Comparison of ENCODE assay signal across 8 mouse cellular contexts in the genomic region with DNA sequence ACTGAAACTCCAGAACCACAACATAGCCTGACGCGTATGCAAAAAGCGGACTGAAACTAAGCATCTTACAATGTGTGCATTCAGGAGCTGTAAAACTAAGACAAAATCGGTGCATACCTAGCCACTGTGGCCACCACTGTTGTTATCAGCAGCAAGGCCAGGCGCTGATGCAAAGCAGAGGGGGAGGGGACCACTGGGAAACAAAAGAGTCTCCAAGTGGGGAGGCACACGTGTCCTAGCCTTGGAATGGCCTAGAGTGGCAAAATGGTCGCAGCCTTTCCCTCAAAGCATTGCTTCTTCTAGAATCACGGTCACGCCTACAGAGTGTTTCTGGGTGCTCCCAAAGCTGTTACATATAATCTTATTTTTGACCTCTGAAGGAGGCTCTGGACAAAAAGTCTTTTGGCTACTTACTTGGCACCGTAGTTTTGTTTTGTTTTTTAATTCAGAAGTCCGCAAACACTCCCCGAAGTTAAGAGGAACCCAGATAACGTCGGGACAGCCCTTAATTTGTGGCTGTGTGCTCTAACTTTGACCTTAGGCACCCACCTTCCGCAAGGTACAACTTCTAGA. TPM values are rescaled to one million over a fixed set of nuclear protein-coding genes. Genes with fewer than 3 reads are reported as not detected.
DNase-seq lines count a peak whose midpoint lies in the region; ATAC-seq and TF ChIP-seq lines count a peak whose summit lies in the region.

No protein-coding gene starts in this region.

- H3K36me3 ChIP-seq in forebrain, embryonic 16.5 days (ENCODE audit: control insufficient read depth, insufficient read depth), result no peaks in the 10 kb centered on the region
- H3K36me3 ChIP-seq in hindbrain, postnatal 0 days (ENCODE audit: insufficient read depth, low read length), result 0 out of 2 replicates have a peak, but pooled peaks cover 3% of the 10 kb centered on the region
- peaks cover 31% of the 10 kb centered on the region for H3K36me3 ChIP-seq in limb, embryonic 10.5 days
- H3K36me3 ChIP-seq in stomach, embryonic 16.5 days (ENCODE audit: control insufficient read depth, insufficient read depth, low read length), result no peaks in the 10 kb centered on the region

- H3K4me1 ChIP-seq in forebrain, embryonic 16.5 days (replicated peaks; ENCODE audit: control insufficient read depth, insufficient read depth, low read length), result peaks cover 25% of the 10 kb centered on the region
- H3K4me1 ChIP-seq in hindbrain, postnatal 0 days (ENCODE audit: insufficient read depth, low read length), result peaks cover 14% of the 10 kb centered on the region; the same call in 1 of the 2 replicates
- H3K4me1 ChIP-seq in limb, embryonic 10.5 days, result peaks cover 33% of the 10 kb centered on the region
- H3K4me1 ChIP-seq in stomach, embryonic 16.5 days (ENCODE audit: control insufficient read depth, insufficient read depth, low read length), result peaks cover 24% of the 10 kb centered on the region

- no peaks in the 10 kb centered on the region; the same call in 1 of the 2 replicates for H3K27me3 ChIP-seq in forebrain, embryonic 16.5 days (replicated peaks; ENCODE audit: control insufficient read depth, insufficient read depth, low read length)
- H3K27me3 ChIP-seq in hindbrain, postnatal 0 days (ENCODE audit: insufficient read depth, low read length), result no peaks in the 10 kb centered on the region
- H3K27me3 ChIP-seq in limb, embryonic 10.5 days (ENCODE audit: low read depth, poor library complexity, severe bottlenecking), result no peaks in the 10 kb centered on the region
- H3K27me3 ChIP-seq in stomach, embryonic 16.5 days (ENCODE audit: control insufficient read depth, insufficient read depth, low read length), result no peaks in the 10 kb centered on the region

- peak overlapping the region; percentile 87 for H3K4me3 ChIP-seq in forebrain, embryonic 16.5 days (replicated peaks; ENCODE audit: low read length)
- H3K4me3 ChIP-seq in hindbrain, postnatal 0 days (ENCODE audit: low read length), result peak overlapping the region; percentile 90
- peak overlapping the region; percentile 75 for H3K4me3 ChIP-seq in limb, embryonic 10.5 days
- H3K4me3 ChIP-seq in stomach, embryonic 16.5 days (replicated peaks; ENCODE audit: low read length), result peak overlapping the region; percentile 96

- no peaks in the 10 kb centered on the region for H3K9me3 ChIP-seq in forebrain, embryonic 16.5 days (ENCODE audit: control insufficient read depth, low read length)
- no peaks in the 10 kb centered on the region for H3K9me3 ChIP-seq in hindbrain, postnatal 0 days (ENCODE audit: low read length)
- H3K9me3 ChIP-seq in limb, embryonic 10.5 days (replicated peaks), result no peaks in the 10 kb centered on the region
- H3K9me3 ChIP-seq in stomach, embryonic 16.5 days (replicated peaks; ENCODE audit: control insufficient read depth, low read length), result no peaks in the 10 kb centered on the region

- under 1% methylated on average over 15 of the region's 15 CpGs for WGBS in forebrain, embryonic 16.5 days
- WGBS in hindbrain, postnatal 0 days, result 2% methylated on average over 15 of the region's 15 CpGs
- 3% methylated on average over 15 of the region's 15 CpGs for WGBS in limb, embryonic 10.5 days
- 1% methylated on average over 15 of the region's 15 CpGs for WGBS in stomach, embryonic 16.5 days

- H3K27ac ChIP-seq in forebrain, embryonic 16.5 days (ENCODE audit: low read length), result no peak overlapping the region; the same call in 1 of the 2 replicates
- peak overlapping the region; percentile 65; the same call in 1 of the 2 replicates for H3K27ac ChIP-seq in hindbrain, postnatal 0 days
- peak overlapping the region; percentile 93 for H3K27ac ChIP-seq in limb, embryonic 10.5 days
- H3K27ac ChIP-seq in stomach, embryonic 16.5 days (ENCODE audit: low read length), result peak overlapping the region; percentile 83

- peak overlapping the region; percentile 95 for H3K4me2 ChIP-seq in forebrain, embryonic 16.5 days (ENCODE audit: low read length)
- peak overlapping the region; percentile 96 for H3K4me2 ChIP-seq in hindbrain, postnatal 0 days (ENCODE audit: low read depth, low read length)
- H3K4me2 ChIP-seq in stomach, embryonic 16.5 days (ENCODE audit: low read depth, low read length), result peak overlapping the region; percentile 71

- ATAC-seq in forebrain, embryonic 16.5 days, result peak; percentile 49
- peak; percentile 65; the same call in 1 of the 2 replicates for ATAC-seq in hindbrain, postnatal 0 days
- no peak for ATAC-seq in stomach, embryonic 16.5 days (ENCODE audit: insufficient read depth, low FRiP score)

- DNase-seq in left cerebral cortex, adult 18-20 months (ENCODE audit: low spot score in 2 of 2), result peak; percentile 33
- DNase-seq in left cerebral cortex, adult 11 months (ENCODE audit: low spot score), result no peak
- DNase-seq in cerebellum, adult 18-20 months, result peak; percentile 45 to 47
- DNase-seq in hindbrain, postnatal 0 days (ENCODE audit: low spot score), result peak; percentile 67
- peak; percentile 65 for DNase-seq in limb, embryonic 10.5 days (ENCODE audit: low spot score)
- DNase-seq in mesoderm, embryonic 11.5 days (ENCODE audit: low read depth, low spot score), result peak; percentile 79

- TF ChIP-seq CTCF in hindbrain, postnatal 0 days (IDR thresholded peaks at IDR 0.05; ENCODE audit: low read depth), result no peak

- H3K9ac ChIP-seq in forebrain, embryonic 16.5 days (replicated peaks; ENCODE audit: low read depth, low read length), result peak overlapping the region; percentile 76
- H3K9ac ChIP-seq in hindbrain, postnatal 0 days (replicated peaks; ENCODE audit: low read length), result peak overlapping the region; percentile 79
- H3K9ac ChIP-seq in stomach, embryonic 16.5 days (ENCODE audit: low read length), result peak overlapping the region; percentile 96

RNA-seq across cellular contexts. Expression of a gene that starts 0.9 kb away (rescaled TPM):
- 100 to 1,000 TPM; 311 to 324 TPM for total RNA-seq in left cerebral cortex, adult 18-20 months (2021)
- 214 and 245 TPM in 2 replicates for polyA plus RNA-seq in forebrain, embryonic 16.5 days (2015; fragmentation: Nextera tagmentation; extraction: Ambion mirVana)
- total RNA-seq in hindbrain, postnatal 0 days (2014; rRNA removed), result 129 and 135 TPM in 2 replicates
- 223 and 253 TPM in 2 replicates for polyA plus RNA-seq in hindbrain, postnatal 0 days (2015; fragmentation: Nextera tagmentation; extraction: Ambion mirVana)
- 799 and 1,001 TPM in 2 replicates for polyA plus RNA-seq in limb, embryonic 10.5 days (2016; fragmentation: Nextera tagmentation; extraction: Ambion mirVana)
- 436 and 447 TPM in 2 replicates for polyA plus RNA-seq in stomach, embryonic 16.5 days (2015; fragmentation: Nextera tagmentation; extraction: Ambion mirVana)
